Mouse (Mus musculus): ENCODE results near the gene Tbx10. TPM values are rescaled to one million over a fixed set of nuclear protein-coding genes. Genes with fewer than 3 reads are reported as not detected.
"Not testable (repeated sequence)": the region's sequence is repeated elsewhere in the genome, so short reads cannot be mapped to it uniquely, and the experiment has no call there.

Gene Tbx10
- polyA plus RNA-seq, 1 experiment from 2014 or later = not detected

- DNase-seq (ENCODE audit: low spot score) = not testable (repeated sequence)
These were observed 48.9 kb downstream of the Tbx10 start for GRCm38 (mm10) chr19:4041500-4041899.

- DNase-seq (ENCODE audit: low spot score) = no peak
These were observed 49.6 kb downstream of the Tbx10 start for GRCm38 (mm10) chr19:4042124-4042523.

- not testable (repeated sequence) for DNase-seq (ENCODE audit: low spot score)
These were observed 51.6 kb downstream of the Tbx10 start for GRCm38 (mm10) chr19:4044109-4044508.

GRCm38 (mm10) chr19:4045966-4046865 is 53.7 kb downstream of the Tbx10 start, which contains the start of gene Gstp2:
Gene Gstp2, minus strand, starts transcription at chr19:4046023.
- DNase-seq (ENCODE audit: low spot score) = no peak

GRCm38 (mm10) chr19:4046866-4047254 is 54.3 kb downstream of the Tbx10 start:
- no peak for DNase-seq (ENCODE audit: low spot score)

- DNase-seq (ENCODE audit: low spot score) = peak; percentile 84
These were observed 55.3 kb downstream of the Tbx10 start for GRCm38 (mm10) chr19:4047859-4048258.

GRCm38 (mm10) chr19:4049069-4049468 is 56.5 kb downstream of the Tbx10 start:
- DNase-seq (ENCODE audit: low spot score) = not testable (repeated sequence)

Other genes with a start within 250 kb of the Tbx10 start
- gene Kmt5b, start 225.3 kb upstream of the Tbx10 start, polyA plus RNA-seq (2015; fragmentation: Nextera tagmentation; extraction: Ambion mirVana) = 24.7 and 31.1 TPM in 2 replicates
- gene Chka, start 141.0 kb upstream of the Tbx10 start, polyA plus RNA-seq (2015; fragmentation: Nextera tagmentation; extraction: Ambion mirVana) = 17.8 and 26.2 TPM in 2 replicates
- gene Tcirg1, start 85.6 kb upstream of the Tbx10 start, polyA plus RNA-seq (2015; fragmentation: Nextera tagmentation; extraction: Ambion mirVana) = 48.7 and 50.1 TPM in 2 replicates
- gene Ndufs8, start 80.0 kb upstream of the Tbx10 start, polyA plus RNA-seq (2015; fragmentation: Nextera tagmentation; extraction: Ambion mirVana) = 333 and 338 TPM in 2 replicates
- gene Aldh3b1, start 62.9 kb upstream of the Tbx10 start, polyA plus RNA-seq (2015; fragmentation: Nextera tagmentation; extraction: Ambion mirVana) = 4.6 and 5.3 TPM in 2 replicates
- 32.2 and 34.2 TPM in 2 replicates for gene Unc93b1, start 57.6 kb upstream of the Tbx10 start, polyA plus RNA-seq (2015; fragmentation: Nextera tagmentation; extraction: Ambion mirVana)
- gene Aldh3b3, start 34.1 kb upstream of the Tbx10 start, polyA plus RNA-seq (2015; fragmentation: Nextera tagmentation; extraction: Ambion mirVana) = 0.07 TPM in 1 of 2 replicates, not detected in the other
- 1.5 and 1.6 TPM in 2 replicates for gene Aldh3b2, start 20.4 kb upstream of the Tbx10 start, polyA plus RNA-seq (2015; fragmentation: Nextera tagmentation; extraction: Ambion mirVana)
- gene Acy3, start 6.2 kb upstream of the Tbx10 start, polyA plus RNA-seq (2015; fragmentation: Nextera tagmentation; extraction: Ambion mirVana) = 4.3 and 5.9 TPM in 2 replicates
- gene Nudt8, start 7.8 kb downstream of the Tbx10 start, polyA plus RNA-seq (2015; fragmentation: Nextera tagmentation; extraction: Ambion mirVana) = 40.4 and 42.5 TPM in 2 replicates
- 0.98 and 1.6 TPM in 2 replicates for gene Gm49405, start 7.9 kb downstream of the Tbx10 start, polyA plus RNA-seq (2015; fragmentation: Nextera tagmentation; extraction: Ambion mirVana)
- 1.3 and 1.6 TPM in 2 replicates for gene Doc2g, start 10.6 kb downstream of the Tbx10 start, polyA plus RNA-seq (2015; fragmentation: Nextera tagmentation; extraction: Ambion mirVana)
- 191 and 194 TPM in 2 replicates for gene Ndufv1, start 20.1 kb downstream of the Tbx10 start, polyA plus RNA-seq (2015; fragmentation: Nextera tagmentation; extraction: Ambion mirVana)
- 609 and 681 TPM in 2 replicates for gene Gstp1, start 45.2 kb downstream of the Tbx10 start, polyA plus RNA-seq (2015; fragmentation: Nextera tagmentation; extraction: Ambion mirVana)
- 4.5 and 6.1 TPM in 2 replicates for gene Gstp2, start 53.3 kb downstream of the Tbx10 start, polyA plus RNA-seq (2015; fragmentation: Nextera tagmentation; extraction: Ambion mirVana)
- gene Gstp3, start 66.8 kb downstream of the Tbx10 start, polyA plus RNA-seq (2015; fragmentation: Nextera tagmentation; extraction: Ambion mirVana) = 10.3 and 13.9 TPM in 2 replicates
- 0.42 TPM in 1 of 2 replicates, not detected in the other for gene Cabp2, start 88.8 kb downstream of the Tbx10 start, polyA plus RNA-seq (2015; fragmentation: Nextera tagmentation; extraction: Ambion mirVana)
- 179 and 208 TPM in 2 replicates for gene Cdk2ap2, start 104.4 kb downstream of the Tbx10 start, polyA plus RNA-seq (2015; fragmentation: Nextera tagmentation; extraction: Ambion mirVana)
- gene Pitpnm1, start 107.2 kb downstream of the Tbx10 start, polyA plus RNA-seq (2015; fragmentation: Nextera tagmentation; extraction: Ambion mirVana) = 37.1 and 45.6 TPM in 2 replicates
- gene Aip, start 133.1 kb downstream of the Tbx10 start, polyA plus RNA-seq (2015; fragmentation: Nextera tagmentation; extraction: Ambion mirVana) = 114 TPM in 2 replicates
- gene Gpr152, start 147.0 kb downstream of the Tbx10 start, polyA plus RNA-seq (2015; fragmentation: Nextera tagmentation; extraction: Ambion mirVana) = 0.03 TPM in 1 of 2 replicates, not detected in the other
- 0.48 and 0.58 TPM in 2 replicates for gene Cabp4, start 151.3 kb downstream of the Tbx10 start, polyA plus RNA-seq (2015; fragmentation: Nextera tagmentation; extraction: Ambion mirVana)
- gene Coro1b, start 155.9 kb downstream of the Tbx10 start, polyA plus RNA-seq (2015; fragmentation: Nextera tagmentation; extraction: Ambion mirVana) = 184 and 207 TPM in 2 replicates
- gene Ptprcap, start 160.9 kb downstream of the Tbx10 start, polyA plus RNA-seq (2015; fragmentation: Nextera tagmentation; extraction: Ambion mirVana) = 929 and 954 TPM in 2 replicates
- gene Rps6kb2, start 170.6 kb downstream of the Tbx10 start, polyA plus RNA-seq (2015; fragmentation: Nextera tagmentation; extraction: Ambion mirVana) = 36.4 and 41.8 TPM in 2 replicates
- gene Carns1, start 182.7 kb downstream of the Tbx10 start, polyA plus RNA-seq (2015; fragmentation: Nextera tagmentation; extraction: Ambion mirVana) = 6.8 and 10.4 TPM in 2 replicates
- 322 and 323 TPM in 2 replicates for gene Tbc1d10c, start 198.5 kb downstream of the Tbx10 start, polyA plus RNA-seq (2015; fragmentation: Nextera tagmentation; extraction: Ambion mirVana)
- 995 and 1,030 TPM in 2 replicates for gene Ppp1ca, start 199.3 kb downstream of the Tbx10 start, polyA plus RNA-seq (2015; fragmentation: Nextera tagmentation; extraction: Ambion mirVana)
- 29.8 and 33.2 TPM in 2 replicates for gene Rad9a, start 208.9 kb downstream of the Tbx10 start, polyA plus RNA-seq (2015; fragmentation: Nextera tagmentation; extraction: Ambion mirVana)
- gene Clcf1, start 221.5 kb downstream of the Tbx10 start, polyA plus RNA-seq (2015; fragmentation: Nextera tagmentation; extraction: Ambion mirVana) = 2.1 and 2.5 TPM in 2 replicates
- gene AC109138.7, start 221.6 kb downstream of the Tbx10 start, polyA plus RNA-seq (2015; fragmentation: Nextera tagmentation; extraction: Ambion mirVana) = not detected in 2 replicates
- gene Pold4, start 239.1 kb downstream of the Tbx10 start, polyA plus RNA-seq (2015; fragmentation: Nextera tagmentation; extraction: Ambion mirVana) = 41.2 and 44.3 TPM in 2 replicates

Measured in thymus, postnatal 0 days (tissue).